Mouse (Mus musculus) right cerebral cortex, postnatal 36 days (tissue): ENCODE measurements around the gene Tcf7l2.

Source experiments
- DNase-seq, 2 experiments: peaks; one replicate each; pipeline ENCODE4 v3.0.0; 2022; ENCODE audit warnings: low spot score in 2 of 2, mixed read lengths in 1 of 2

The Tcf7l2 gene

GRCm38 (mm10) chr19:55794194-55794945 is 52.8 kb downstream of the Tcf7l2 start:
- DNase-seq, result no peak

- no peak for DNase-seq
Observed at GRCm38 (mm10) chr19:55794946-55795340, 53.3 kb downstream of the Tcf7l2 start.

- DNase-seq, result no peak
Observed at GRCm38 (mm10) chr19:55795349-55795748, 53.7 kb downstream of the Tcf7l2 start.

GRCm38 (mm10) chr19:55797834-55798233 is 56.2 kb downstream of the Tcf7l2 start:
- no peak for DNase-seq

- DNase-seq, result no peak
Observed at GRCm38 (mm10) chr19:55799411-55799810, 57.8 kb downstream of the Tcf7l2 start.

GRCm38 (mm10) chr19:55800059-55800458 is 58.4 kb downstream of the Tcf7l2 start:
- no peak for DNase-seq

- no peak for DNase-seq
Observed at GRCm38 (mm10) chr19:55803121-55803520, 61.5 kb downstream of the Tcf7l2 start.

GRCm38 (mm10) chr19:55803797-55804196 is 62.2 kb downstream of the Tcf7l2 start:
- no peak for DNase-seq

- no peak for DNase-seq
Observed at GRCm38 (mm10) chr19:55804795-55805194, 63.2 kb downstream of the Tcf7l2 start.

GRCm38 (mm10) chr19:55806434-55807193 is 65.0 kb downstream of the Tcf7l2 start:
- no peak for DNase-seq

GRCm38 (mm10) chr19:55807194-55808053 is 65.8 kb downstream of the Tcf7l2 start:
- no peak for DNase-seq

GRCm38 (mm10) chr19:55808304-55808703 is 66.7 kb downstream of the Tcf7l2 start:
- no peak for DNase-seq

GRCm38 (mm10) chr19:55809539-55809938 is 67.9 kb downstream of the Tcf7l2 start:
- no peak for DNase-seq

GRCm38 (mm10) chr19:55812236-55812635 is 70.6 kb downstream of the Tcf7l2 start:
- DNase-seq, result no peak

GRCm38 (mm10) chr19:55815010-55815790 is 73.6 kb downstream of the Tcf7l2 start:
- DNase-seq, result no peak

GRCm38 (mm10) chr19:55816974-55817373 is 75.4 kb downstream of the Tcf7l2 start:
- DNase-seq, result no peak

GRCm38 (mm10) chr19:55820202-55820601 is 78.6 kb downstream of the Tcf7l2 start:
- DNase-seq, result no peak

GRCm38 (mm10) chr19:55825001-55825827 is 83.6 kb downstream of the Tcf7l2 start:
- no peak for DNase-seq

- DNase-seq, result no peak
Observed at GRCm38 (mm10) chr19:55825951-55826507, 84.4 kb downstream of the Tcf7l2 start.

- no peak for DNase-seq
Observed at GRCm38 (mm10) chr19:55827613-55828259, 86.1 kb downstream of the Tcf7l2 start.
